Mouse (Mus musculus): ENCODE measurements at regions not wholly inside any gene's neighbourhood (a gene's known extent, or its start where the extent isn't known, plus 50 kb on each side); places are given as distances from the start of the nearest gene placed in this dataset.

GRCm38 (mm10) chr4:106170731-106171130 is 145.3 kb upstream of the Usp24 start:
- TF ChIP-seq POLR2A (IDR thresholded peaks at IDR 0.05; ENCODE audit: control insufficient read depth in 1 of 2, insufficient read depth in 1 of 2, low read depth in 1 of 2, low read length in 2 of 2, poor library complexity in 1 of 2): no peak
- no peak for TF ChIP-seq CHD1 (IDR thresholded peaks at IDR 0.05; ENCODE audit: low read depth, low read length)
- no peak for TF ChIP-seq GABPA (IDR thresholded peaks at IDR 0.05; ENCODE audit: low read depth, low read length)
- no peak for TF ChIP-seq USF1 (IDR thresholded peaks at IDR 0.05; ENCODE audit: low read depth, low read length)
- TF ChIP-seq TAL1 (IDR thresholded peaks at IDR 0.05; ENCODE audit: low read length): no peak
- TF ChIP-seq MAZ (IDR thresholded peaks at IDR 0.05; ENCODE audit: low read depth, low read length): no peak
- no peak for TF ChIP-seq ZMIZ1 (IDR thresholded peaks at IDR 0.05; ENCODE audit: low read depth, low read length)
- no peak for TF ChIP-seq RAD21 (IDR thresholded peaks at IDR 0.05; ENCODE audit: low read depth, low read length)
- TF ChIP-seq CTCF (IDR thresholded peaks at IDR 0.05 in 2 of 3, conservative IDR thresholded peaks at IDR 0.05 in 1 of 3; ENCODE audit: control insufficient read depth in 1 of 3, insufficient read depth in 1 of 3, low read depth in 2 of 3, low read length in 3 of 3, poor library complexity in 1 of 3, severe bottlenecking in 1 of 3): no peak
- TF ChIP-seq POLR2AphosphoS2 (IDR thresholded peaks at IDR 0.05; ENCODE audit: low read length): no peak
- TF ChIP-seq SIN3A (IDR thresholded peaks at IDR 0.05; ENCODE audit: low read length): no peak
- no peak for TF ChIP-seq ZC3H11A (IDR thresholded peaks at IDR 0.05; ENCODE audit: low read depth, low read length)
- no peak for TF ChIP-seq MXI1 (IDR thresholded peaks at IDR 0.05; ENCODE audit: low read depth, low read length)
- TF ChIP-seq EP300 (IDR thresholded peaks at IDR 0.05; ENCODE audit: low read depth in 1 of 2, low read length in 2 of 2): no peak
